Mouse (Mus musculus) left cerebral cortex, postnatal 4 days (tissue): ENCODE data around the gene Acp7. TPM values are rescaled to one million over a fixed set of nuclear protein-coding genes. Genes with fewer than 3 reads are reported as not detected.

Source experiments
- DNase-seq: peaks from one replicate; pipeline ENCODE4 v3.0.0-alpha.2; 2022
- intact Hi-C: fragments of 180-260 bp; cut with DNase I; formaldehyde crosslinking; loops from one replicate; pipeline ENCODE4 v1.15.1; 2025
- total RNA-seq, 2 experiments: library from RNA; stranded (reverse); gene quantifications; 2 replicates each; pipeline ENCODE4 v1.2.3; 2021

Acp7 gene
- total RNA-seq, 2 experiments from 2014 or later = 0.18 to 0.89 TPM

GRCm38 (mm10) chr7:28603136-28603535 lies 28.0 kb downstream of the Acp7 start:
- intact Hi-C loops = loop anchor here (5.0 to 10.0 kb wide), 3 partner anchors 36 to 122 kb away; partner anchors contain the start of genes Nccrp1 and Sycn
- no peak for DNase-seq

GRCm38 (mm10) chr7:28601668-28602067 lies 29.5 kb downstream of the Acp7 start:
- intact Hi-C loops = loop anchor here (2.0 to 10.0 kb wide), 4 partner anchors 34 to 155 kb away; partner anchors contain the start of genes Nccrp1 and Sycn
- peak; percentile 63 for DNase-seq

GRCm38 (mm10) chr7:28601029-28601428 lies 30.1 kb downstream of the Acp7 start:
- peak; percentile 69 for DNase-seq

GRCm38 (mm10) chr7:28598951-28599350 lies 32.2 kb downstream of the Acp7 start:
- DNase-seq = no peak
- intact Hi-C loops = no loop called here

More at GRCm38 (mm10) chr7:28601029-28601428, 30.1 kb downstream of the Acp7 start:
- intact Hi-C loops = loop anchor here (2.0 to 10.0 kb wide), 4 partner anchors 34 to 154 kb away; partner anchors contain the start of genes Nccrp1 and Sycn

GRCm38 (mm10) chr7:28597642-28598446 lies 33.3 kb downstream of the Acp7 start, which contains the start of the genes Samd4b and Pak4:
Gene Samd4b, minus strand, starts transcription at chr7:28598144.
Gene Pak4, minus strand, starts transcription at chr7:28598185.
- intact Hi-C loops = no loop called here
- peak; percentile 100 for DNase-seq

GRCm38 (mm10) chr7:28597277-28597570 lies 33.9 kb downstream of the Acp7 start:
- intact Hi-C loops = no loop called here
- no peak for DNase-seq

- DNase-seq = peak; percentile 83
- intact Hi-C loops = no loop called here
Measured at GRCm38 (mm10) chr7:28596436-28597276, 34.5 kb downstream of the Acp7 start.

GRCm38 (mm10) chr7:28595751-28596435 lies 35.2 kb downstream of the Acp7 start:
- intact Hi-C loops = no loop called here
- DNase-seq = peak; percentile 65

GRCm38 (mm10) chr7:28593206-28594111 lies 37.7 kb downstream of the Acp7 start:
- DNase-seq = no peak
- intact Hi-C loops = no loop called here

- intact Hi-C loops = no loop called here
- DNase-seq = no peak
Measured at GRCm38 (mm10) chr7:28591862-28592261, 39.3 kb downstream of the Acp7 start.

- no peak for DNase-seq
- intact Hi-C loops = no loop called here
Measured at GRCm38 (mm10) chr7:28587644-28588043, 43.5 kb downstream of the Acp7 start.

GRCm38 (mm10) chr7:28586663-28587411 lies 44.3 kb downstream of the Acp7 start:
- intact Hi-C loops = no loop called here
- DNase-seq = peak; percentile 59

- intact Hi-C loops = no loop called here
- no peak for DNase-seq
Measured at GRCm38 (mm10) chr7:28585001-28585400, 46.1 kb downstream of the Acp7 start.

- intact Hi-C loops = no loop called here
- DNase-seq = no peak
Measured at GRCm38 (mm10) chr7:28584468-28584867, 46.7 kb downstream of the Acp7 start.

- intact Hi-C loops = no loop called here
- no peak for DNase-seq
Measured at GRCm38 (mm10) chr7:28583570-28584344, 47.4 kb downstream of the Acp7 start.

GRCm38 (mm10) chr7:28582841-28583240 lies 48.3 kb downstream of the Acp7 start:
- intact Hi-C loops = no loop called here
- no peak for DNase-seq

- intact Hi-C loops = no loop called here
- DNase-seq = no peak
Measured at GRCm38 (mm10) chr7:28581721-28582120, 49.4 kb downstream of the Acp7 start.

- no peak for DNase-seq
- intact Hi-C loops = no loop called here
Measured at GRCm38 (mm10) chr7:28579826-28580225, 51.3 kb downstream of the Acp7 start.
